In the genomic region with DNA sequence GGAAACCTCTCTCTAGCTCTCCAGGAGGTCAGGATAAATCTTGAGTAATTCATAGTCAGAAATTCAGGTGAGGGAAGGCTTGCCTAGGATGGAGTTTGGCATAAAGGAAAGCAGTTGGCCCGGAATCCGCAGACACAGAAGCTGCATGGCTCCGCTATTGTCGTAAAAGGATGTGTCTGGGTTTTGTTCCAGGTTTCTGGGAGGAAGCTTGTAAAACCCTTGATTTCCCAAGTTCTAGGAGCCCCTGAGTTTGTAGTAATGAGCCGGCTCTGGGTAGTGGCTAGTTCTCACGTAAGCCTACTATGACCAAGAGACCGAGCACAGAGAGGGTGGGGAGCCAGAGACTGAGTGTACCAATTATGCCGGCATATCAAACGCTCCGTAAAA, we compare ENCODE assay signal across 10 mouse cellular contexts. TPM values are rescaled to one million over a fixed set of nuclear protein-coding genes. Genes with fewer than 3 reads are reported as not detected.
DNase-seq lines count a peak whose midpoint lies in the region; ATAC-seq lines count a peak whose summit lies in the region.
"Had no signal": no experiment of that assay in that cellular context is flagged by ENCODE, and none has a peak within 500 bp of the region (broad histone marks: within the 10 kb centered on the region; RNA-seq: fewer than 3 reads in every experiment).

No protein-coding gene starts in this region.

- H3K9me3 ChIP-seq in heart, embryonic 13.5 days, result no peaks in the 10 kb centered on the region
- H3K9me3 ChIP-seq in embryonic facial prominence, embryonic 11.5 days (replicated peaks; ENCODE audit: control insufficient read depth, low read length), result no peaks in the 10 kb centered on the region
- H3K9me3 ChIP-seq in hindbrain, embryonic 16.5 days (ENCODE audit: control insufficient read depth, low read length), result no peaks in the 10 kb centered on the region
- no peaks in the 10 kb centered on the region for H3K9me3 ChIP-seq in midbrain, embryonic 14.5 days (ENCODE audit: control insufficient read depth, low read length)

- H3K27ac ChIP-seq in heart, embryonic 13.5 days (replicated peaks), result no peak overlapping the region
- peak overlapping the region; percentile 16; the same call in 1 of the 2 replicates for H3K27ac ChIP-seq in embryonic facial prominence, embryonic 11.5 days (replicated peaks; ENCODE audit: low read depth, low read length)
- peak overlapping the region; percentile 44 for H3K27ac ChIP-seq in hindbrain, embryonic 16.5 days (ENCODE audit: low read depth, low read length)
- H3K27ac ChIP-seq in midbrain, embryonic 14.5 days (replicated peaks; ENCODE audit: low read depth, low read length), result peak overlapping the region; percentile 83

- H3K4me1 ChIP-seq in heart, embryonic 13.5 days, result peaks cover 19% of the 10 kb centered on the region
- H3K4me1 ChIP-seq in embryonic facial prominence, embryonic 11.5 days (ENCODE audit: control insufficient read depth, insufficient read depth, low read length), result no peaks in the 10 kb centered on the region; the same call in none of the 2 replicates
- peaks cover 9% of the 10 kb centered on the region for H3K4me1 ChIP-seq in hindbrain, embryonic 16.5 days (ENCODE audit: control insufficient read depth, insufficient read depth, low read depth, low read length)
- peaks cover 4% of the 10 kb centered on the region; the same call in 1 of the 2 replicates for H3K4me1 ChIP-seq in midbrain, embryonic 14.5 days (ENCODE audit: control insufficient read depth, insufficient read depth, low read length)

- peak overlapping the region; percentile 70 for H3K9ac ChIP-seq in heart, embryonic 13.5 days
- peak overlapping the region; percentile 25 for H3K9ac ChIP-seq in embryonic facial prominence, embryonic 11.5 days (replicated peaks; ENCODE audit: low read length)
- H3K9ac ChIP-seq in hindbrain, embryonic 16.5 days (ENCODE audit: low read depth, low read length), result peak overlapping the region; percentile 50
- no peak overlapping the region for H3K9ac ChIP-seq in midbrain, embryonic 14.5 days (replicated peaks; ENCODE audit: low read length)

- intact Hi-C loops in gastrocnemius, postnatal 14 days (cut with DNase I; ENCODE audit: low total_unique reads), result loop anchor here (5.0 kb wide), 1 partner anchor 135 kb away; no protein-coding TSS in a partner anchor

- H3K4me3 ChIP-seq in heart, embryonic 13.5 days, result peak overlapping the region; percentile 51
- peak overlapping the region; percentile 14 for H3K4me3 ChIP-seq in embryonic facial prominence, embryonic 11.5 days (ENCODE audit: low read depth, low read length)
- peak overlapping the region; percentile 28; the same call in 1 of the 2 replicates for H3K4me3 ChIP-seq in hindbrain, embryonic 16.5 days (ENCODE audit: low read length)
- H3K4me3 ChIP-seq in midbrain, embryonic 14.5 days (replicated peaks; ENCODE audit: low read depth, low read length), result no peak overlapping the region

- no peak for ATAC-seq in heart, embryonic 13.5 days (ENCODE audit: extremely low read depth, insufficient number of reproducible peaks, low FRiP score, low TSS enrichment)
- ATAC-seq in embryonic facial prominence, embryonic 11.5 days (replicated peaks; ENCODE audit: insufficient number of reproducible peaks, low FRiP score, low TSS enrichment, low read depth), result no peak
- ATAC-seq in hindbrain, embryonic 16.5 days, result no peak
- no peak for ATAC-seq in midbrain, embryonic 14.5 days (ENCODE audit: low FRiP score, low TSS enrichment)

- H3K4me2 ChIP-seq in heart, embryonic 13.5 days, result peak overlapping the region; percentile 75
- H3K4me2 ChIP-seq in embryonic facial prominence, embryonic 11.5 days (ENCODE audit: low read depth, low read length), result peak overlapping the region; percentile 57
- peak overlapping the region; percentile 57 for H3K4me2 ChIP-seq in hindbrain, embryonic 16.5 days (ENCODE audit: low read length)
- peak overlapping the region; percentile 50 for H3K4me2 ChIP-seq in midbrain, embryonic 14.5 days (ENCODE audit: low read length)

- H3K36me3 ChIP-seq in heart, embryonic 13.5 days, result no peaks in the 10 kb centered on the region
- H3K36me3 ChIP-seq in embryonic facial prominence, embryonic 11.5 days (replicated peaks; ENCODE audit: control insufficient read depth, insufficient read depth, low read depth, low read length), result no peaks in the 10 kb centered on the region
- H3K36me3 ChIP-seq in hindbrain, embryonic 16.5 days (ENCODE audit: control insufficient read depth, insufficient read depth, low read length), result no peaks in the 10 kb centered on the region
- H3K36me3 ChIP-seq in midbrain, embryonic 14.5 days (ENCODE audit: control insufficient read depth, insufficient read depth, low read length), result no peaks in the 10 kb centered on the region

- peaks cover 28% of the 10 kb centered on the region for H3K27me3 ChIP-seq in heart, embryonic 13.5 days (replicated peaks)
- H3K27me3 ChIP-seq in embryonic facial prominence, embryonic 11.5 days (ENCODE audit: control insufficient read depth, insufficient read depth, low read length), result no peaks in the 10 kb centered on the region
- H3K27me3 ChIP-seq in hindbrain, embryonic 16.5 days (replicated peaks; ENCODE audit: control insufficient read depth, insufficient read depth, low read length), result no peaks in the 10 kb centered on the region
- no peaks in the 10 kb centered on the region for H3K27me3 ChIP-seq in midbrain, embryonic 14.5 days (ENCODE audit: control insufficient read depth, insufficient read depth, low read length)

- no peak for DNase-seq in heart, adult 8-10 months (ENCODE audit: low spot score)
- DNase-seq in embryonic facial prominence, embryonic 11.5 days (ENCODE audit: low spot score), result peak; percentile 45
- peak; percentile 63 for DNase-seq in midbrain, embryonic 14.5 days
- DNase-seq in urinary bladder, postnatal 10 days (ENCODE audit: low spot score), result no peak
- no peak for DNase-seq in right cerebral cortex, postnatal 4 days
- DNase-seq in gastrocnemius, postnatal 14 days, result no peak

- WGBS in heart, embryonic 13.5 days, result 35% methylated on average over 10 of the region's 10 CpGs
- WGBS in embryonic facial prominence, embryonic 11.5 days, result 33% methylated on average over 10 of the region's 10 CpGs
- 16% methylated on average over 10 of the region's 10 CpGs for WGBS in hindbrain, embryonic 16.5 days
- WGBS in midbrain, embryonic 14.5 days, result 19% methylated on average over 10 of the region's 10 CpGs

RNA-seq across cellular contexts. Expression of gene Gm21915, which starts 52.7 kb away (rescaled TPM):
- not detected in 2 replicates for polyA plus RNA-seq in heart, embryonic 13.5 days (2015; fragmentation: Nextera tagmentation; extraction: Ambion mirVana)
- not detected for total RNA-seq in heart, adult 8-10 months (2022)
- not detected in 2 replicates for polyA plus RNA-seq in embryonic facial prominence, embryonic 11.5 days (2014; fragmentation: Nextera tagmentation; extraction: Ambion mirVana)
- not detected in 2 replicates for polyA plus RNA-seq in hindbrain, embryonic 16.5 days (2015; fragmentation: Nextera tagmentation; extraction: Ambion mirVana)
- polyA plus RNA-seq in midbrain, embryonic 14.5 days (2014; fragmentation: Nextera tagmentation; extraction: Ambion mirVana), result not detected in 2 replicates
- total RNA-seq in gastrocnemius, postnatal 14 days (2021), result not detected
- total RNA-seq: CH12.LX; heart, postnatal 10 days had no signal

Comparison
In these comparisons a context has a peak if more than half of its experiments do, and no peak if none do; other contexts are left out.
1. DNase-seq: peak in embryonic facial prominence, embryonic 11.5 days (single experiment) and midbrain, embryonic 14.5 days (single experiment); none in heart, adult 8-10 months (single experiment), urinary bladder, postnatal 10 days (single experiment), right cerebral cortex, postnatal 4 days (single experiment) and gastrocnemius, postnatal 14 days (single experiment).
2. Peak in every context shown above with its lines, with median percentiles within 50 percentile points of each other: H3K4me2 ChIP-seq.